Mouse (Mus musculus): ENCODE measurements around the gene Pdlim5.

Gene Pdlim5

GRCm38 (mm10) chr3:142339440-142340251 lies 55.9 kb downstream of the Pdlim5 start:
- no peak for DNase-seq (ENCODE audit: extremely low read depth, low read depth)

DNA sequence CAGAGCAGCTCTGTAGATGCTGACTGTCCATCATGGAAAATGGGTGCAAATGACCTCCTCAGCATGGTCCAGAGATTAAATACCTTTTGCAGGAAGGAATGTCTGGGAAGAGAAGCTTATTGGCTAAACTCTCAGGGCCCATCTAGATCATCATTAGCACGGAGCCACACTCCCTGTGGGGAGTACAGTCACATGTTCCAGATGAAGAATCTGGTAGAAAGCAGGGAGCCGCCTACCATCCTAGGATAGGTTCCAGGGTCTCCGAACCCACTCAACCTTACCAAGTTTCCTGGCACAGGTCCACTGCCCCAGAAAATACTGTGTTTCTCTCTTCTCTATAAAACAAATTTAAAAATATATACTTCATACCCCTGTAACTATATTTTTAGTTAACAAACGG lies 57.4 kb downstream of the Pdlim5 start:
- no peak for DNase-seq (ENCODE audit: extremely low read depth, low read depth)

GRCm38 (mm10) chr3:142334496-142334895 lies 61.0 kb downstream of the Pdlim5 start:
- no peak for DNase-seq (ENCODE audit: extremely low read depth, low read depth)

DNA sequence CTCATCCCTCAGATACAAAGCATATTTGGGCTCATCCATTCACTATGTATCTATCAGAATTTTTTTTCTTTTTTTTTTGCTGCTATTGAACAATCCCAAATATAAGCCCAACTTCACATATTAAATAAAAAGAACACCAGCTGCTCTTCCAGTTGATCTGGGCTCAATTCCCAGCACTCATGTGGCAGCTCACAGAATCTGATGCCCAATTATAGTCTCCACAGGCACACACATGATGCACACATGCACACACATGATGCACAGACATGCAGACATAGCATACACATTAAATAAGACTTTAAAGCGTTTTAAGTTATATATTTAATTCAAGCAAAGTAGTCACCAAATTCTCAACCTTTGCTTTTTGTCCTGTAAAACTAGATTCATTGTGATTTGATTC lies 62.0 kb downstream of the Pdlim5 start:
- no peak for DNase-seq (ENCODE audit: extremely low read depth, low read depth)

DNA sequence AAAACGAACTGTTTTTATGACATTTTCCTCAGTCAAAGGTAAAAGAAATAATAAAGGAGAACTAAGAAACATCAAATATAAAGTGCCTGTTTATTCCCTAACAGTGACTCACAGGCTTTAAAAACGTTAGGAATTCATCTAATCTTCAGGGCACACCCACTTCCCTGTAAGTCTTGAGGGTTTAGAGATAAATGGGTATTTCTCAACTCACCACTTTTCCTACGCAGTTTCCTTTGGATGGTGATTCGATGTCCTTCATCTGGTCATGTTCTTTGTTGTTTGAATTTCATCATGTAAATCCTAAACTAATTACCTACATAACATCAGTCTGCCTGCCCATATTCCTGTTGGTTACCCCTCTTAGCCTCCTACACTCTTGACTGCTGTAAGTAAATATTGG lies 62.8 kb downstream of the Pdlim5 start:
- DNase-seq (ENCODE audit: extremely low read depth, low read depth), result no peak

DNA sequence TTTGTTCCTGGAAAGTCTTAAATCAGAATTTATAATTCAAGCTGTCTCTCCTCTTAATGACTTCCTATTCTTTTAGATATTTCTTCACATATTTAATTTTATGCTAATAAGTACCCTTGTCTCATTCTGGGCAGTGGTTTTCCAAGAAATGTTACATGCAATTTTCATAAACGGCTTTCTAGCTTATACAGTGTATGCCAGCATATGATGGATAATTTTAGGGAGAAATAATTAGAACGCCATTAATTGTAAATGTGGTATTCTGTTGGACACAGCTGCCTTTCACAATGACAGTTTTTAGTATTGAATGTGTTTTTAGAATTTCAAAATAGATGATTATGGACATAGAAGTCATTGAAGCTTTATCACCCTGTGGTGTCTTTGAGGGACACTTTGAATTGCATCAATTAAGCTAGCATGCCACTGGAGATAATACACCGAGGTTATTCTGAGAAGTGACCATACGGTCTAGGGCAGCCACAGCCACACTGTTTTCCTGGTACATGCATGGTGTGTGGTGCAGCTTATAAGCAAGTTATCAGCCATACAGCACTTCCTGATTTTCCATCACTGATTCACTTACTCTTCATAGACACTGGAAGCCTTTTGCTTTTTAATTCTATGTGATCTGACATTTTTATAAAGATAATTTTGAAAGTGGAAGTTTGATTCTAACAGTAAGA lies 63.5 kb downstream of the Pdlim5 start:
- DNase-seq (ENCODE audit: extremely low read depth, low read depth), result peak; percentile 26

DNA sequence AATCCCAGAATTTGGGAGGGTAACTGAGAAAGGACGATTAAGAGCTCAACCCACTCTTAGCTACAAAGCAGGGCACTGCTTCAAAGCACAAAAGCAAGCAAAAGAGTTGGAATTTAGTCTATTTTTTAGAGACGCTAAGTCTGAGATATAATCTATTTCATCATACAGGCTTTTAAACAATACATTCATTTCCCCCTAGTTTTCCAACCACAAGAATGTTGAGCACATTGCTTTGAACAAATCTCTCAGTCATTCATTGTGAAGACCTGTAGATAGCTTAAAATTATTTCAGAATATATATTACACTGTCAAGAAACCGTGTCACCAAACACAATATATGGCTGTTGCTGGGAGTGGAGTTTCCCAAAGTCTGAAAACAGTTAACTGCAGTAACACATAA lies 65.1 kb downstream of the Pdlim5 start:
- DNase-seq (ENCODE audit: extremely low read depth, low read depth), result no peak

- DNase-seq (ENCODE audit: extremely low read depth, low read depth), result no peak
Measured at GRCm38 (mm10) chr3:142323592-142323991, 71.9 kb downstream of the Pdlim5 start.

GRCm38 (mm10) chr3:142321930-142322329 lies 73.6 kb downstream of the Pdlim5 start:
- no peak for DNase-seq (ENCODE audit: extremely low read depth, low read depth)

DNA sequence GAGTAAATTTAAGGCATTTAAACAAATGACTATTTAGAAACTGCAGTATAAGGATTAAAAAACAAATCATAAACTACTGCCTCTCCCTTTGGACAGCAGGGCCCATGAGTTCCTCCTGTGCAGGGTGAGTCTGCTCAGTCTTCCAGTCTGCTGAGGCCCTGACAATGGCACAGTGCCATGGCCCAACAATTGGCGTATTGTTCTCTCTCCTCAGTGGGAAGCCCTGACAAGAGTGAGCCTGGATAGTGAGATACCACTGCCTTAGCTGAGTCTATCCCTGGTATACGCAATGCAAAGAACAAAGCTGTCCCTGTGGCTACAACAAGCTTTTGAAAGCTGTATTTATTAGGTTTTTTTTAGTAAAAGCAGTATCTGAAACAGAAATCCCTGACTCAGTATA lies 77.3 kb downstream of the Pdlim5 start:
- no peak for DNase-seq (ENCODE audit: extremely low read depth, low read depth)

DNA sequence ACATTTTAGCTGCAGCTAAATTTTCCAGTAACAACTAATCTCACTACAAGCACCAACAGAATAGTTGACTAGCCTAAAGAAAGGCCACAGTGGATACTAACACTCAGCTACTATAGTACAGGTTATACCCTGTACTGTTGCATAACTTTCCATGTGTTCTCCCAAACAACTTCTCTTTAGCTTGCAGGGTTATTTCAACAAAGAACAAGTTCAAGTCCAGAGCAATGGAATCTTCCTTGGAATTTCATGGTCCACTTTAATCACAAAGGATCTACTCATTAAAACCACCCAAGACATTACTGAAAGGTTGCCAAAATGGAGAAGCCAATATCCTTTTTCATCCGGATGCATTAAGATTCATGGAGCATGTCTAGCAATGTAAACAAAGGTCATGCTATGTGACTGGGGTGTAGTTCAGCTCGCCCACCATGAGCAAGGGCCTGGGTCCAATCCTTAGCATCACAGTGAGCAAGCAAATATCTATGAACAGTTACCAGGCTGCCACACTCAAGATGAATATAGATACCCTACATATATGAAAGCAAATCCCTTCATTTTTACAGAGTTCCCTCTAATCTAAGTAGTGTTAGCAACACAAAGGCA lies 79.3 kb downstream of the Pdlim5 start:
- DNase-seq (ENCODE audit: extremely low read depth, low read depth), result no peak

DNA sequence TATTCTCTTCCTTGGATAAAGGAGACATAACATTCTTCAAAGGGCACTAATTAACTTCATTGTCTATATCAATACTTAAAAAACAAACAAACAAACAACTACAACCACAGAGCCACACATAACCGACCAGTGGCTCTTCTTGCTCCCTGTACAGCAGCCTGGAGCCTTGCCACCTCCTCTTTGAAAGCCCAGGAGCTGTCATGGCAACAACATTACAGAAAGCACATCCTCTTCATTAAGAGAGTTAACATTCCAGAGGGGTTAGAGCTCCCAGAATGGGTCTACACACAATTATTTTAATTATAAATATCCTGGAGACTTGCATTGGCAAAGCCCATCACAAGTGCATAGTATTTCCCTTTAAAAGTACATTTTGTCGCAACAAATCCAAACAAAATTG lies 84.4 kb downstream of the Pdlim5 start:
- no peak for DNase-seq (ENCODE audit: extremely low read depth, low read depth)

DNA sequence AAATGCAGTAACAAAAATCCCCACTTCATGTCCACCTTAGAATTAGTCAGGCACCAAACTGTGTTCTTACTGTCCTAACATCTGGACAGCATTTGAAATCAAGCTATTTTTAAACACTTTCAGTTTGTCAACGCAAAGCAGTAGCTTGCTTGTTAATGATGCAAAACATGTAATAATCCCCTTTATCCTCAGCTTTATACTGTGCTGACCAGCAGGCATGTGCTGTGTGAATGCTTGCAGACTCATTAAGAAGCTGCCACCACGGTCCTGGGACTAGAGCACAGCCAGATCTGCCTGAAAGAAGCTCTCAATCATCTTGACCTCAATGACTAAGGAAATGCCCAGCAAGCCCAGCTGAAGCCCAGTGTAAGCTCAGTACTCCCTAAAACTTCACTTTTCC lies 85.0 kb downstream of the Pdlim5 start:
- no peak for DNase-seq (ENCODE audit: extremely low read depth, low read depth)

DNA sequence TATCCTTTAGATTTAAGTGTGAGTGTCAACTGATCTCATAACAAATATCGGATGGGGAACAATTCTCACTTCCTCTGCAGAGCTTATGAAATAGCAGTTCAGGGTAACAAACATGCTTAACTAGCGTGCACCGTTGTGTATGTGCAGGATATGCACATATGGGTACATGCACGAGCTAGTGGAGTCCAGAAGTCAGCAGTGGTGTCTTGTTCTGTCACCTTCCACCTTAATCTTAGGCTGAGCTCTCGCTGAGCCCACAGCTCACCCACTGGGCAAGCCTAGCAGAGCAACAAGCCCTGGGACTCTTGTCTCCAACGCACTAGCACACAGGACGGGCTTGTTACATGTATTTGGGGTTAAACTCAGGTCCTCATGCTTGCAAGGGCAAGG lies 100.2 kb downstream of the Pdlim5 start:
- DNase-seq (ENCODE audit: extremely low read depth, low read depth), result no peak

DNA sequence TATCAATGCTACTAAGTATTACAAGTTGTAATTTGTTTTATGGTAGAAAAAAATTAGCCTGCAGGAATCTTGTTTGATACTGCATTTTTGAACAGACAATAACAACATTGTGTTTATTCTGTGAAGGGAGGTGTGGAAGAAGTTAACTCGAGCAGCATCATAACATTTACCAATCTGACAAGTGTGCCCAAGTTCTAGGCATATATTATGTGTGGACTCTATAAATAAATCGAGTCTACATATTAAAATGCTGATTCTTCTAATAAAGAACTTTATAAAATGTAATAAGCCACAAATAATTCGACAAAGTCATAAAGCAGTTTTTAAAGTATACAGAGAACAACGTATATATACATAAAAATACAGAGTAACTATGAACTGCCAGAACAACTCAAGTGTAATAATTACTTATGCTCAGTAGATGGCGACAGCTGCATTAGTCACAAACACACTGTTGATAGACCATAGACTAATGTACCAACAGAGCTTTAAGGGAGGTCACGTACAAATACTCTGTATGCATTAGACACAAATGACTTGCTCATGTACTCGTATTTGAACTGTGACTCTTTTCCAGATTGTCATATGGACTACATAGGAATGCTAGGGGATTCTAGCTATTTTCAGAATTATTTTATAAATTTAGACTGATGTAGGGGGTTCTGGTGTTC lies 100.7 kb downstream of the Pdlim5 start:
- peak; percentile 66 for DNase-seq (ENCODE audit: extremely low read depth, low read depth)

DNA sequence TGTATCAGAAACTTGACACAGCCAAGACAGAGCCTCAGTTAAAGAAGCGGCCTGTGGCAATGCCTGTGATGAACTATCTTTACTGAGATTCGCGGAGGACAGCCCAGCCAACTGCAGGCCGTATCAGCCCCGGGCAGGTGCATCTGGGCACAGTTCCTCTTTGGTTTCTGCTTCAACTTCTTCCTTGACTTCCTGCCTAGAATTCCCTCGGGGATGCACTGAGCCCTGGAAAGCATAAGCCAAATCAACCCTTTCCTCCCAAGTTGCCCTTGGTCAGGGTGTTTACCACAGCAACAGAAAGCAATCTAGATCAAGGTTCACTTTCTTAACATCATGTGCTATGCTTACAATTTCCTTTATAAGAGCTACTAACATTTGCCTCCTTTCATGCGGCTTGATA lies 101.9 kb downstream of the Pdlim5 start:
- DNase-seq (ENCODE audit: extremely low read depth, low read depth), result no peak

DNA sequence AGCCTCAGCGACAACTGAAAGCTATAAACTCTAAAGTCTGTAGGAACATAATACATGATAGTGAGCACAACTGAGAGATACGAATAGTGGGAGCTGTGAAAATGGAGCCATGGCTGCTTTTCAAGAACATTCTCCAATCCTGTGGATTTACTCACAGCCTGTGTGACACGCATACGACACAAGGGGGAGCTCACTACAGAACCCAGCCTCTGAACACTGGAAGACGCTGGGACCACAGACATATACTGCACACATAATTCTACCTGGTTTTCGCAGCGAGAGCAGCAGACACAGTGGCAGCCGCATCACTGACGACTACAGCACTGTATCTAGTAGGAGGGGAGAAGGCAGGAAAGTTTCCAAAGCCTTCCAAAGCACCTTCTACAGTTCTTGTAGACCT lies 112.8 kb downstream of the Pdlim5 start:
- DNase-seq (ENCODE audit: extremely low read depth, low read depth), result peak; percentile 18

DNA sequence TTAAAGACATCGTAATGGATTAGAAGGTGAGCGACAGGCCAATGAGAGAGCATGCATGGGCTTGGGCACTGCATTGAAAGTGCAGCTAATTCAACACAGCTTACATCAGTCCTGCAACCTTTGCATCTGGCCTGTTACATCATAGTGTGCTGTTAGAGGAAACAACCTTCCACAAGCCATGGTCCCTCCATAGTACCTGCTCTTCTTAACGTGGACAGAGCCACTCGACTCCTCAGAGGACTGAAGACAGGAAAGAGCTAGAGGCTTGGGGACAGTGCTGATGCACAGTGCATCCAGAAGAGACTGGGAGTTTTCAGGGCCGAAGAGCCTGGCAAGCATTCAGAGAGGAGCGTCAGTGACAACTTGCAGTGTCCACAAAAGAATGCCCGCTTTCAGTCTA lies 113.8 kb downstream of the Pdlim5 start:
- DNase-seq (ENCODE audit: extremely low read depth, low read depth), result no peak

DNA sequence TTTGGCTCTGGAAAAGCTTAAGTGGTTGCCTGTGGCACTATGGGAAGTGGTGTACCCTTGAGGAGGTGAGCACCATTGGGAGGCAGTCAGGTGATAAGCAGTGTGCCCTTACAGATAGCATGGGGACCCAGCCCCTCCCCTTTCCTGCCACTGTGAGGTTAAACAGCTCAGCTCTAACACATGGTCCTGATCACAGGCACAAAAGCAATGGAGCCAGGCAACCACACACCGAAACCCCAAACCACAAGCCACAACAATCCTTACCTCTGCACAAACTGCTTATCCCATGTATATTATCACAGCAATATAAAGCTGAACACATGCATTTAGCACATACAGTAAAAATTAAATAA lies 114.4 kb downstream of the Pdlim5 start:
- DNase-seq (ENCODE audit: extremely low read depth, low read depth), result peak; percentile 69

GRCm38 (mm10) chr3:142280366-142281092 lies 115.0 kb downstream of the Pdlim5 start:
- no peak for DNase-seq (ENCODE audit: extremely low read depth, low read depth)

DNA sequence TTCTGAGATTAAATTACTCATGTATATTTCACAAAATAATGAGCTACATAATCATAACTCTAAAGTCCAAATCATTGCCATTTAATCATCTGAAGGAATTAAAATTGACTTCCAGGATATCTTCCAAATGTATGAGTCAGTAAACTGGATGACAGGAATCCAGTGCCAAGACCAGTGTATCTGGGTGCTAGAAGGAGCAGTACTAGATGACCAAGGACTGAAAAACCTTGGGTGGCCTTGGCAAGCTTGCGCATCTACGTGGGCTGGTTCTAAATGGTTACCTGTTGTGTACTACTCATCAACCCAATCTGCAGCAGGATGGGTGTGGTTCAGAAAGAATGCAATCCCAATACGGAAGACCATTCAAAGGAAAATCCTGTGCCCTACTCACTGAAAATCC lies 116.5 kb downstream of the Pdlim5 start:
- no peak for DNase-seq (ENCODE audit: extremely low read depth, low read depth)

- no peak for DNase-seq (ENCODE audit: extremely low read depth, low read depth)
Measured at GRCm38 (mm10) chr3:142276506-142276905, 119.0 kb downstream of the Pdlim5 start.

Data from MEL-GATA-1-ER (cell line).